Mouse (Mus musculus): ENCODE measurements around the gene Slc4a3. TPM values are rescaled to one million over a fixed set of nuclear protein-coding genes. Genes with fewer than 3 reads are reported as not detected.

Slc4a3 gene
- total and polyA plus RNA-seq, 2 experiments from 2014 or later, result 111 to 172 TPM

DNA sequence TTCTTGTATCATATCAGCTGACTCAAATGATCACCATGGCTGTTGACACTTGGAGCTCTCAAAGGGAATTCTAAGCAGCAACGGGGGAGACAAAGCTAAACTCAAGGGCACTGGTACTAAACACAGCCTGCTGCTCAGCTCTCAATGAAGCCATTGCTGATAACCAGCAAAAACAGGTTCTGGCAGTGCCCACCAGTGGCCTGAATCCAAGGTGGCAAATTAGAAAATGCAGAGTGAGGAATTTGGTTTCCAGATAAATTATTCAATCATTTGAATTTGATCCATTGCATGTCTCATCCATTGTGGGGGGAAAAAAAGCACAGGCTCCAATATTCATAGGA is 15.8 kb downstream of the Slc4a3 start:
- peaks cover 9% of the 10 kb centered on the region for H3K36me3 ChIP-seq (ENCODE audit: insufficient read depth, low read length)
- no peak for ATAC-seq (ENCODE audit: low FRiP score)
- H3K4me1 ChIP-seq (ENCODE audit: insufficient read depth, low read length), result peaks cover 6% of the 10 kb centered on the region
- no peak overlapping the region for H3K4me3 ChIP-seq (ENCODE audit: low read depth, low read length)
- peak overlapping the region; percentile 32; the same call in 1 of the 2 replicates for H3K27ac ChIP-seq (ENCODE audit: low read depth, low read length)
- 47% methylated on average over 1 of the region's 1 CpGs for whole genome bisulfite sequencing
- no peak overlapping the region for H3K4me2 ChIP-seq (ENCODE audit: low read depth, low read length, poor library complexity, severe bottlenecking)
- H3K27me3 ChIP-seq (ENCODE audit: insufficient read depth, low read length), result no peaks in the 10 kb centered on the region
- TF ChIP-seq CTCF (IDR thresholded peaks at IDR 0.05), result no peak; the same call in 1 of the 2 replicates
- H3K9me3 ChIP-seq (ENCODE audit: low read length), result no peaks in the 10 kb centered on the region
- DNase-seq (ENCODE audit: low spot score), result no peak
- no peak overlapping the region for H3K9ac ChIP-seq (replicated peaks; ENCODE audit: low read length, poor library complexity, severe bottlenecking)

DNA sequence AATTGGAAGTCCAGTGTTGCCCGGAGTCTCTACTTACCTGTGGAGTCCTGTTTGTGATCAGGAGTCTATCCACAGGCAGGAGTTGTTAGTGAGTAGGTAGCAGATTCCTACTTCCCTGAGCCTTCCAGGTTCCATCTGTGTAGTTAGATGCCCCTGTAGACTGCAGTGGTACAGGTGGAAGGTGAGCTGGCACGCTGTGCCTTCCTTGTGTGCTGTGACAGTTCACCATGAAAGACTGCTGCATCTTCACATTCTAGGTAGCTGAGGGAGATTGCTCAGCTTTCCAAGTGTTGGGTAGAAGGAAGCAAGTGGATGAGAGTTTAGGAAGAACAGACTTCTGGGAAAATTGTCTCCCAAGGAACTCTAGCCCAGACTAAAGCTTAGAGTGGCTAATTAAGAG is 18.0 kb downstream of the Slc4a3 start:
- H3K4me1 ChIP-seq (ENCODE audit: insufficient read depth, low read length), result peaks cover 5% of the 10 kb centered on the region
- no peak overlapping the region for H3K27ac ChIP-seq (ENCODE audit: low read depth, low read length)
- no peaks in the 10 kb centered on the region for H3K36me3 ChIP-seq (ENCODE audit: insufficient read depth, low read length)
- 91% methylated on average over 2 of the region's 2 CpGs for WGBS
- no peak overlapping the region for H3K9ac ChIP-seq (replicated peaks; ENCODE audit: low read length, poor library complexity, severe bottlenecking)
- no peak overlapping the region for H3K4me2 ChIP-seq (ENCODE audit: low read depth, low read length, poor library complexity, severe bottlenecking)
- TF ChIP-seq CTCF (IDR thresholded peaks at IDR 0.05), result no peak
- H3K4me3 ChIP-seq (ENCODE audit: low read depth, low read length), result no peak overlapping the region
- ATAC-seq (ENCODE audit: low FRiP score) (no peak), DNase-seq (ENCODE audit: low spot score) (no peak)
- no peaks in the 10 kb centered on the region for H3K27me3 ChIP-seq (ENCODE audit: insufficient read depth, low read length)
- H3K9me3 ChIP-seq (ENCODE audit: low read length), result no peaks in the 10 kb centered on the region

DNA sequence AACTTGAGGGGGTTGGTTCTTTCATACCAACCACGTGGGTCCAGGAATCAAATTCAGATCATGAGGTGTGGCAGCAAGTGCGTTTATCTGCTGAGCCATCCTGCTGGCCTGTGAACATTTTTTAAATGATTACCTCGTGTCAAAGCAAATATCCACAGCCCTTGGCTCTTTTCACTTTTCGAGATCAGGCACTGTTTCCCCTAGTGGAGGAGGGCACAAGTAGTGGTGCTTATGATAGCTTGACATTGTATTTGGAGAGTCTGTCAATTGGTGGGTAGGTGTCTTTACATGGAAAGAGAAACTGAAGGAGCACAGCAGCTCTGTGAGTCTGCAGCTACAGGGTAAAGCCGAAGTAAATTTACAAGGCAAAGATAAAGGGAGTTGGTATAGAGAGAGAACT is 18.9 kb downstream of the Slc4a3 start:
- DNase-seq (ENCODE audit: low spot score) (no peak), ATAC-seq (ENCODE audit: low FRiP score) (no peak)
- H3K4me1 ChIP-seq (ENCODE audit: insufficient read depth, low read length), result peaks cover 3% of the 10 kb centered on the region; the same call in 1 of the 2 replicates
- peak; percentile 10; the same call in 1 of the 2 replicates for TF ChIP-seq CTCF (IDR thresholded peaks at IDR 0.05)
- H3K4me2 ChIP-seq (ENCODE audit: low read depth, low read length, poor library complexity, severe bottlenecking), result no peak overlapping the region
- no peak overlapping the region for H3K4me3 ChIP-seq (ENCODE audit: low read depth, low read length)
- WGBS, result 61% methylated on average over 5 of the region's 5 CpGs
- no peak overlapping the region for H3K27ac ChIP-seq (ENCODE audit: low read depth, low read length)
- H3K9me3 ChIP-seq (ENCODE audit: low read length), result no peaks in the 10 kb centered on the region
- no peak overlapping the region for H3K9ac ChIP-seq (replicated peaks; ENCODE audit: low read length, poor library complexity, severe bottlenecking)
- H3K36me3 ChIP-seq (ENCODE audit: insufficient read depth, low read length), result no peaks in the 10 kb centered on the region
- no peaks in the 10 kb centered on the region for H3K27me3 ChIP-seq (ENCODE audit: insufficient read depth, low read length)

DNA sequence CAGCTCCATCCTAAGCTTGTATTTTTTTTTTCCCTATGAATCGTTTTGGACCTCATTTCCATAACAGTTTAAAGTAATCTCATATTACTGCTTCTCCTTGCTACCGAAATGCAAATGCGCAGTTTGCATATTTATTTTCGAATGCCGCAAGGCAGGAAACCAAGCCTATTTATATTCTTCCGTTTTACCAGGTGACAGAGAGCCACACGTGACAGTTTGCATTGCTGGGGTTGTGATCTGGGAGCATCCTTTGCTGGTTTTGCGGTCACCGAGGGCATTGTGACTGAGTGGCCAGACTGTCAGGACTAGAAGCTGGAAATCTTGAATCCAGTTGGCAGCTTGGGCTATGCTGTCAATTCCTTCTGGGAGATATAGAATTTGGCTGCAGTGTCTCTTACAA is 19.6 kb downstream of the Slc4a3 start:
- 55% methylated on average over 9 of the region's 9 CpGs for WGBS
- no peak for TF ChIP-seq CTCF (IDR thresholded peaks at IDR 0.05)
- no peak for ATAC-seq (ENCODE audit: low FRiP score)

DNA sequence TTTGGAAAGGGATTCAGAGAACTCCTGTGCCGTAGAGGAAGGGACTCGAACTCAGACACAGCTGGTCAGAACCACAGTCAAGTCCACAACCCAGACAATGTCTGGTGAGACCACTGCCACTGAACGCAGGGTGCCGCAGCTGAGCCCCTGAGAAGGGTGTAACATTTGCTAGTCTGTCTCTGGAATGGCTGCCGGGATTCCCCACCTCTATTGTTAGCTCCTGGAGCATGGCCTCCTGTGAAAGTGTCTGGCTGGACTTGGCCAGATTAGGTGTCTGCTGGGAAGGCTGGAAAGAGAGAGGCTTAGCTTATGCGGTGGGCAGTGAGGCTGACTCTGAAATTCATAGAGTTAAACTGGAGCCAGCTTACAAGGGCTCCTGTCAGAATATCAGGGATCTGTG is 24.3 kb downstream of the Slc4a3 start:
- no peaks in the 10 kb centered on the region for H3K9me3 ChIP-seq (ENCODE audit: low read length)
- no peaks in the 10 kb centered on the region for H3K36me3 ChIP-seq (ENCODE audit: insufficient read depth, low read length)
- no peak overlapping the region for H3K4me3 ChIP-seq (ENCODE audit: low read depth, low read length)
- DNase-seq (ENCODE audit: low spot score), result no peak
- ATAC-seq (ENCODE audit: low FRiP score), result no peak
- H3K27me3 ChIP-seq (ENCODE audit: insufficient read depth, low read length), result no peaks in the 10 kb centered on the region
- H3K27ac ChIP-seq (ENCODE audit: low read depth, low read length), result no peak overlapping the region
- whole genome bisulfite sequencing, result 53% methylated on average over 6 of the region's 6 CpGs
- H3K4me1 ChIP-seq (ENCODE audit: insufficient read depth, low read length), result no peaks in the 10 kb centered on the region
- TF ChIP-seq CTCF (IDR thresholded peaks at IDR 0.05), result no peak
- H3K4me2 ChIP-seq (ENCODE audit: low read depth, low read length, poor library complexity, severe bottlenecking), result no peak overlapping the region
- H3K9ac ChIP-seq (replicated peaks; ENCODE audit: low read length, poor library complexity, severe bottlenecking), result no peak overlapping the region

More for the DNA sequence above, 19.6 kb downstream of the Slc4a3 start:
- Histone ChIP-seq H3K4me1 (ENCODE audit: insufficient read depth, low read length) (peaks cover 3% of the 10 kb centered on the region; the same call in 1 of the 2 replicates), H3K36me3 (ENCODE audit: insufficient read depth, low read length) (no peaks in the 10 kb centered on the region), H3K27me3 (ENCODE audit: insufficient read depth, low read length) (no peaks in the 10 kb centered on the region), H3K9ac (replicated peaks; ENCODE audit: low read length, poor library complexity, severe bottlenecking) (no peak overlapping the region), H3K27ac (ENCODE audit: low read depth, low read length) (peak overlapping the region; percentile 14; the same call in 1 of the 2 replicates), H3K4me2 (ENCODE audit: low read depth, low read length, poor library complexity, severe bottlenecking) (no peak overlapping the region), H3K4me3 (ENCODE audit: low read depth, low read length) (no peak overlapping the region), H3K9me3 (ENCODE audit: low read length) (no peaks in the 10 kb centered on the region)
- no peak for DNase-seq (ENCODE audit: low spot score)

DNA sequence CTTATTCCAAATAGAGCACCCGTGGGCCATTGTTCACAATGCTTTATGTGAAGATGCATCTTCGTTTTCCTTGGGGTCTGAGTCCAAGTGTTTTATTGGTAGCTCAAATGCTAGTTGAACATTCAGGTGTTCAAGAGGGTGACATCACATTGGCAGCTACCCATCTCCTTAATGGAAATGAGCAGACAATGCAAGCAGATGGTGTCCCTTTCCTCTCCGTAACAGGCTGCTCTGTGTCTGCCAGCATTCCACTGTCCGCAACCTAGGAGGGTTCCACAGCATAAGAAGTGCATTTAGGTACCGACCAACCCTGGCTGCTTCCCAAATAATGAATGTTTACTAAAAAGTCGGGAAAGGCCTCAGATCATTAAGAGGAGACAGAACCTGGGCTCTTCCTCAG is 26.7 kb downstream of the Slc4a3 start:
- Histone ChIP-seq H3K36me3 (ENCODE audit: insufficient read depth, low read length) (no peaks in the 10 kb centered on the region), H3K4me1 (ENCODE audit: insufficient read depth, low read length) (no peaks in the 10 kb centered on the region), H3K27me3 (ENCODE audit: insufficient read depth, low read length) (no peaks in the 10 kb centered on the region), H3K4me3 (ENCODE audit: low read depth, low read length) (no peak overlapping the region), H3K4me2 (ENCODE audit: low read depth, low read length, poor library complexity, severe bottlenecking) (no peak overlapping the region), H3K27ac (ENCODE audit: low read depth, low read length) (no peak overlapping the region), H3K9me3 (ENCODE audit: low read length) (no peaks in the 10 kb centered on the region), H3K9ac (replicated peaks; ENCODE audit: low read length, poor library complexity, severe bottlenecking) (no peak overlapping the region)
- ATAC-seq (ENCODE audit: low FRiP score) (no peak), DNase-seq (ENCODE audit: low spot score) (peak; percentile 54)
- 77% methylated on average over 6 of the region's 6 CpGs for WGBS
- TF ChIP-seq CTCF (IDR thresholded peaks at IDR 0.05), result no peak

All from midbrain, postnatal 0 days (tissue).